Mouse (Mus musculus) T-helper 2 cell (primary cell): ENCODE results near the gene Glmn.

ENCODE experiments used
- in situ Hi-C: fragments of 300-600 bp; cut with MboI, MseI; formaldehyde crosslinking; loops from one replicate; pipeline ENCODE4 v1.15.1; 2025; ENCODE audit warnings: high pct_unique_total_duplicates

Gene Glmn

GRCm38 (mm10) chr5:107597301-107598077 is at the start of gene Glmn, which contains the start of gene Rpap2:
Gene Glmn (minus strand): TSS chr5:107597888.
Gene Rpap2 (plus strand): TSS chr5:107597373.
- in situ Hi-C loops: no loop called here

- in situ Hi-C loops: no loop called here
Measured at GRCm38 (mm10) chr5:107645935-107646334, 48.2 kb upstream of the Glmn start.

GRCm38 (mm10) chr5:107644595-107644994 is 46.9 kb upstream of the Glmn start:
- in situ Hi-C loops: no loop called here

GRCm38 (mm10) chr5:107638366-107638765 is 40.7 kb upstream of the Glmn start:
- in situ Hi-C loops: no loop called here

GRCm38 (mm10) chr5:107637106-107637505 is 39.4 kb upstream of the Glmn start:
- in situ Hi-C loops: no loop called here

- in situ Hi-C loops: no loop called here
Measured at GRCm38 (mm10) chr5:107633651-107634050, 36.0 kb upstream of the Glmn start.

GRCm38 (mm10) chr5:107621327-107621726 is 23.6 kb upstream of the Glmn start:
- in situ Hi-C loops: no loop called here

GRCm38 (mm10) chr5:107617986-107618385 is 20.3 kb upstream of the Glmn start:
- in situ Hi-C loops: loop anchor here (5.0 to 10.0 kb wide), 2 partner anchors 84 to 177 kb away; no protein-coding TSS in a partner anchor

GRCm38 (mm10) chr5:107611224-107611623 is 13.5 kb upstream of the Glmn start:
- in situ Hi-C loops: loop anchor here (10.0 kb wide), 1 partner anchor 184 kb away; no protein-coding TSS in a partner anchor

- in situ Hi-C loops: no loop called here
Measured at GRCm38 (mm10) chr5:107598380-107598779, 692 bp upstream of the Glmn start.

GRCm38 (mm10) chr5:107569148-107569547 is 28.5 kb downstream of the Glmn start:
- in situ Hi-C loops: no loop called here

GRCm38 (mm10) chr5:107556969-107557368 is 40.7 kb downstream of the Glmn start:
- in situ Hi-C loops: no loop called here

- in situ Hi-C loops: no loop called here
Measured at GRCm38 (mm10) chr5:107554336-107554735, 43.4 kb downstream of the Glmn start.

GRCm38 (mm10) chr5:107548444-107548843 is 49.2 kb downstream of the Glmn start:
- in situ Hi-C loops: no loop called here

- in situ Hi-C loops: no loop called here
Measured at GRCm38 (mm10) chr5:107547955-107548354, 49.7 kb downstream of the Glmn start.

GRCm38 (mm10) chr5:107545927-107546326 is 51.8 kb downstream of the Glmn start:
- in situ Hi-C loops: no loop called here

GRCm38 (mm10) chr5:107541696-107542095 is 56.0 kb downstream of the Glmn start:
- in situ Hi-C loops: no loop called here

GRCm38 (mm10) chr5:107534581-107534980 is 63.1 kb downstream of the Glmn start, which contains the start of gene 1700028K03Rik:
Gene 1700028K03Rik (plus strand): TSS chr5:107534709.
- in situ Hi-C loops: no loop called here

- in situ Hi-C loops: no loop called here
Measured at GRCm38 (mm10) chr5:107533590-107533989, 64.1 kb downstream of the Glmn start.

GRCm38 (mm10) chr5:107528856-107529255 is 68.8 kb downstream of the Glmn start:
- in situ Hi-C loops: no loop called here

GRCm38 (mm10) chr5:107524281-107524680 is 73.4 kb downstream of the Glmn start:
- in situ Hi-C loops: no loop called here

- in situ Hi-C loops: no loop called here
Measured at GRCm38 (mm10) chr5:107521897-107522296, 75.8 kb downstream of the Glmn start.

GRCm38 (mm10) chr5:107521386-107521785 is 76.3 kb downstream of the Glmn start:
- in situ Hi-C loops: no loop called here
